ENCODE assay signal across 36 mouse cellular contexts in the genomic region with DNA sequence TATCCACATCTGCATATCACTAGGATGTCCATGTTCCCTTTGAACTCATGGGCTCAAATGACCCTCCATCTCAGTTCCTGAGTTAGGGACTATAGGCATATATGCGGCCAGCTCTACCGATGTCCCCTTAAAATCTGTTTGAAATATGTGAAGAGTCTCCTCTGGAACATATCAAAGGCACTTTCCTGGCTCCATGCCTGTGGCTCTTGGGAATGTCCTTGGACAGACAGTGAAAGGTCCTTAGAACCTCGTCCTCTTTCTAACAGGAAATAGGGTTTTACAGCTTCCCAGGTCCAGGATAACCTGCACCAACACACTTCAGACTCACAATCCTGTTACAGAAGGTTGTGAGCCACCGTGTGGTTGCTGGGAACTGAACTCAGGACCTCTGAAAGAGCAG. TPM values are rescaled to one million over a fixed set of nuclear protein-coding genes. Genes with fewer than 3 reads are reported as not detected.
"Had no signal": no experiment of that assay in that cellular context is flagged by ENCODE, and none has a peak within 500 bp of the region (broad histone marks: within the 10 kb centered on the region; RNA-seq: fewer than 3 reads in every experiment).

No protein-coding gene starts in this region.

- H3K4me1 ChIP-seq: hindbrain, embryonic 15.5 days; intestine, embryonic 15.5 days; limb, embryonic 13.5 days; liver, embryonic 12.5 days had no signal

- H3K27me3 ChIP-seq: heart, embryonic 13.5 days; heart, embryonic 15.5 days; hindbrain, embryonic 13.5 days; hindbrain, embryonic 15.5 days; intestine, embryonic 15.5 days; kidney, embryonic 15.5 days; limb, embryonic 13.5 days; limb, embryonic 15.5 days had no signal

- H3K4me2 ChIP-seq: heart, embryonic 11.5 days; heart, embryonic 13.5 days; heart, embryonic 15.5 days; hindbrain, embryonic 13.5 days; hindbrain, embryonic 15.5 days; intestine, embryonic 15.5 days; kidney, embryonic 15.5 days; limb, embryonic 13.5 days; limb, embryonic 15.5 days; liver, embryonic 12.5 days had no signal

- ATAC-seq: inflammation-experienced regulatory T-cells, adult 6 months; intestine, embryonic 15.5 days; liver, embryonic 12.5 days had no signal

- H3K9me3 ChIP-seq: heart, embryonic 13.5 days; heart, embryonic 15.5 days; hindbrain, embryonic 13.5 days; hindbrain, embryonic 15.5 days; intestine, embryonic 15.5 days; kidney, embryonic 15.5 days; limb, embryonic 15.5 days; liver, embryonic 12.5 days had no signal

- H3K27ac ChIP-seq: heart, embryonic 13.5 days; heart, embryonic 15.5 days; hindbrain, embryonic 13.5 days; hindbrain, embryonic 15.5 days; intestine, embryonic 15.5 days; kidney, embryonic 15.5 days; kidney, postnatal 0 days; limb, embryonic 13.5 days; limb, embryonic 15.5 days; liver, embryonic 12.5 days; liver, embryonic 14.5 days had no signal

- H3K9ac ChIP-seq: heart, embryonic 13.5 days; heart, embryonic 15.5 days; hindbrain, embryonic 13.5 days; hindbrain, embryonic 15.5 days; intestine, embryonic 15.5 days; kidney, embryonic 15.5 days; limb, embryonic 13.5 days; limb, embryonic 15.5 days; liver, embryonic 12.5 days; liver, embryonic 14.5 days had no signal

- H3K4me3 ChIP-seq: heart, adult 2 months; heart, embryonic 13.5 days; heart, embryonic 15.5 days; hindbrain, embryonic 13.5 days; hindbrain, embryonic 15.5 days; intestine, embryonic 15.5 days; kidney, embryonic 15.5 days; limb, embryonic 13.5 days; limb, embryonic 15.5 days; liver, embryonic 12.5 days had no signal

- H3K36me3 ChIP-seq: heart, embryonic 13.5 days; heart, embryonic 15.5 days; hindbrain, embryonic 13.5 days; hindbrain, embryonic 15.5 days; intestine, embryonic 15.5 days; kidney, embryonic 15.5 days; limb, embryonic 13.5 days; limb, embryonic 15.5 days; liver, embryonic 12.5 days had no signal

- DNase-seq: gastrocnemius, postnatal 14 days; gastrocnemius, postnatal 36 days; heart, adult 11 months; heart, adult 2 months; heart, postnatal 14 days; heart, postnatal 36 days; kidney, adult 11 months; kidney, adult 2 months; kidney, adult 9 months; kidney, postnatal 14 days; kidney, postnatal 36 days; layer of hippocampus, adult 9-11 months; layer of hippocampus, postnatal 36 days; left cerebral cortex, postnatal 4 days had no signal

RNA-seq across cellular contexts. Expression of a gene that starts 5.4 kb away (rescaled TPM):
- total RNA-seq: hematopoietic stem cell, adult 5-6 weeks; liver, adult 2 months had no signal
- polyA plus RNA-seq: heart, embryonic 11.5 days; heart, embryonic 13.5 days; hindbrain, embryonic 11.5 days; inflammation-experienced regulatory T-cells, adult 6 months; limb, embryonic 13.5 days; liver, adult 2 months; liver, embryonic 12.5 days; liver, embryonic 14.5 days had no signal

RNA-seq across cellular contexts. Expression of a gene that starts 10.8 kb away (rescaled TPM):
- total RNA-seq: hematopoietic stem cell, adult 5-6 weeks had no signal
- polyA plus RNA-seq: inflammation-experienced regulatory T-cells, adult 6 months had no signal

RNA-seq across cellular contexts. Expression of a gene that starts 50.7 kb away (rescaled TPM):
- total RNA-seq: gastrocnemius, adult 18-20 months; gastrocnemius, adult 8-10 months; gastrocnemius, postnatal 14 days; gastrocnemius, postnatal 36 days; heart, adult 2 months; heart, postnatal 36 days had no signal
- polyA plus RNA-seq: inflammation-experienced regulatory T-cells, adult 6 months had no signal

RNA-seq across cellular contexts. Expression of a gene that starts 54.7 kb away (rescaled TPM):
- total RNA-seq: gastrocnemius, adult 18-20 months; gastrocnemius, adult 8-10 months; gastrocnemius, postnatal 14 days; gastrocnemius, postnatal 36 days; heart, adult 2 months; heart, postnatal 14 days; heart, postnatal 36 days; hematopoietic stem cell, adult 5-6 weeks; layer of hippocampus, postnatal 36 days; left cerebral cortex, postnatal 10 days; left cerebral cortex, postnatal 4 days; liver, adult 2 months had no signal
- polyA plus RNA-seq: heart, adult 2 months; heart, embryonic 11.5 days; heart, embryonic 13.5 days; heart, embryonic 15.5 days; heart, postnatal 0 days; hindbrain, embryonic 11.5 days; hindbrain, embryonic 13.5 days; hindbrain, embryonic 15.5 days; inflammation-experienced regulatory T-cells, adult 6 months; intestine, embryonic 15.5 days; kidney, adult 2 months; kidney, embryonic 15.5 days; kidney, postnatal 0 days; large intestine, adult 2 months; limb, embryonic 11.5 days; limb, embryonic 13.5 days; limb, embryonic 15.5 days; liver, adult 2 months; liver, embryonic 12.5 days had no signal
